Mouse (Mus musculus): ENCODE results near the gene Gm8108.
"Not testable (repeated sequence)": the region's sequence is repeated elsewhere in the genome, so short reads cannot be mapped to it uniquely, and the experiment has no call there.

Gene Gm8108

DNA sequence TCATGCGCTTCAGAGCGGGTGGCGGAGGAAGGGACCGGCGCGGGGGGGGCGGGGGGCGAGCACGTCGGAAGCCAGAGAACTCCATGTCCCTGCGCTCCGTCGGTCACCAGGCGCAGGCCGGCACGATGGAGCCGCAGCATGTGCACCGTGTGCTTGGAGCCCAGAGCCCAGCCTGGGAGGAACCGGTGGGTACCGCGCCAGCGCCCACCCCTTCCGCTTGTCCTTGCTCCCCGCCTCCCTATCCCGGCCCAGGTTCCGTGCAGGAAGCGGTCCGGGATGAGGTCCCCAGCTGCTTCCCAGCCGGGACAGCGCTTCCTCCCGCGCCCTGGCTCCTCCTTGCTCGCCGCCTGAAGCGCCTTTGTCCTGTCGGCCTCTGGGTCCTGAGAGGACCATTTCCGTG lies at the start of gene Gm8108:
Gene Gm8108 (plus strand): TSS at position 101 of the 400 bp plus-strand sequence.
- DNase-seq (ENCODE audit: low read depth, low spot score) = peak; percentile 0

DNA sequence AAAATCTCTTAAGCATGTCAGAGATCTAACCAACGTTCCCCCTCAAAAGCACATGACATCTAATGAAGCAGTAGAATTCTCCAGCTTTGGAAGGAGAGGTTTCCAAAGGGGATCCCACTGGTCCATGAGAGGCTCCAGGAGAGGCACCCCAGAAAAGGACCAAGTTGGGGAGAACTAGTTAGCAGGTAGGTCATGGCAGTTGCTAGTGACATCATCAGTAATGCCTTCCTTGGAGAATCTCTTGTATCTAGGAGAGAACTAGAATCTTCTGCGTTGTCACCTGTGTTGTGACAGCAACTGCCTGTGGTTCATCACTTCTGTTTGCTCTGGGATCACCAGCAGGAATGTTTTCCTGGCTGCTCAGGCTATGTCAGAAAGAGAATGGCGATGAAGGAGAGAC lies 26.5 kb upstream of the Gm8108 start, which contains the start of gene Gm3115:
Gene Gm3115 (plus strand): TSS at position 301 of the 400 bp plus-strand sequence.
- DNase-seq (ENCODE audit: low read depth, low spot score) = not testable (repeated sequence)

DNA sequence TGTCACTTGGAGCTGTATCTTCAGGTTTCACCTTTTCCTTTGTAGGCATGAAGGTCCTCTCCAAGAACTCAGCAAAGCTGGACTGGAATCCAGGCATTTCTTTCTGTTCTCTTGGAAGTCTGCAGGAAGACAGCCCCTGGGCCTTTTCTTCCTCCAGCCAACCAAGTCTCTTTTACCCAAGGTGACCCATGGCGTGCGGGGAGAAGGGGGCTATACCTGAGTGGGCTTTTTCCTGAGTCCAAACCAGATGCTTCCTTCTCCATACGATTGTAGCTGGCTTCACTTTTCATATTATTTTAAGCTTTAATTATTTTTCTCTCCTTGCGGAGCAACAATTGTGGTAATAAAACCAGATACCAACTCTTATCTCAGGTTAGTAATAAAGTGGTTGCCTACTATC lies 31.3 kb downstream of the Gm8108 start:
- not testable (repeated sequence) for DNase-seq (ENCODE audit: low read depth, low spot score)

DNA sequence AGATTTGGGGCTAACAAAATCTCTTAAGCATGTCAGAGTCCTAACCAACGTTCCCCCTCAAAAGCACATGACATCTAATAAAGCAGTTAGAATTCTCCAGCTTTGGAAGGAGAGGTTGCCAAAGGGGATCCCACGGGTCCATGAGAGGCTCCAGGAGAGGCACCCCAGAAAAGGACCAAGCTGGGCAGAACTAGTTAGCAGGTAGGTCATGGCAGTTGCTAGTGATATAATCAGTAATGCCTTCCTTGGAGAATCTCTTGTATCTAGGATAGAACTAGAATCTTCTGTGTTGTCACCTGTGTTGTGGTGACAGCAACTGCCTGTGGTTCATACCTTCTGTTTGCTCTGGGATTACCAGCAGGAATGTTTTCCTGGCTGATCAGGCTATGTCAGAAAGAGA lies 54.4 kb downstream of the Gm8108 start, which contains the start of gene Gm3127:
Gene Gm3127 (plus strand): TSS at position 301 of the 400 bp plus-strand sequence.
- DNase-seq (ENCODE audit: low read depth, low spot score) = not testable (repeated sequence)

DNA sequence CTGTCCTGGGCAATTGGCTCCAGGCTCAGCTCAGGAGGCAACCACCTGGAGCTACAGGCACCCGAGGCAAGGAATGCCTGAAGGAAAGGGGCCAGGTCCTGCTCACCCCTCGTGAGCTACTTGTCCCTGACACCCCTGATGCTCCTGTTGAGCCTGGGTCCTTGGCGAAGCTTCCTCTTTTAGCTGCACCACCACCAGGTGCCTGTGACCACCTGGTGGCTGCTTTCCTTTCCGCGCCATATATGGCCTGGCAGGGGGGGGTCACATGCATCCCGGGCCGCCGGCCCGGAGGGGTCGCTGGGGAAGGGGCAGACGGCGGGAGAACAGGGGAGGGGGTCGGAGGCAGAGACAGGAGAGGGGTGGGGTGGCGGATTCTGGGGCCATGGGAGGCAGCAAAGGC lies 71.7 kb downstream of the Gm8108 start:
- not testable (repeated sequence) for DNase-seq (ENCODE audit: low read depth, low spot score)

All from CD4-positive, CD25-positive, alpha-beta regulatory T cell, adult 2 months (primary cell).